Comparison of ENCODE assay signal across 8 mouse cellular contexts in genomic region chr5:144125979-144126755, GRCm38 (mm10). TPM values are rescaled to one million over a fixed set of nuclear protein-coding genes. Genes with fewer than 3 reads are reported as not detected.
DNase-seq lines count a peak whose midpoint lies in the region; ATAC-seq lines count a peak whose summit lies in the region.

No protein-coding gene starts in this region.

- ATAC-seq in forebrain, embryonic 14.5 days, result no peak
- no peak for ATAC-seq in forebrain, embryonic 15.5 days (replicated peaks)
- no peak for ATAC-seq in midbrain, embryonic 16.5 days

- H3K36me3 ChIP-seq in forebrain, embryonic 14.5 days (ENCODE audit: control insufficient read depth, insufficient read depth, low read length), result peaks cover 16% of the 10 kb centered on the region
- H3K36me3 ChIP-seq in forebrain, embryonic 15.5 days, result no peaks in the 10 kb centered on the region
- peaks cover 1% of the 10 kb centered on the region; the same call in 1 of the 2 replicates for H3K36me3 ChIP-seq in midbrain, embryonic 16.5 days (ENCODE audit: control insufficient read depth, insufficient read depth, low read length)

- no peaks in the 10 kb centered on the region for H3K27me3 ChIP-seq in forebrain, embryonic 14.5 days (replicated peaks; ENCODE audit: control insufficient read depth, insufficient read depth, low read length)
- no peaks in the 10 kb centered on the region for H3K27me3 ChIP-seq in forebrain, embryonic 15.5 days
- H3K27me3 ChIP-seq in midbrain, embryonic 16.5 days (ENCODE audit: control insufficient read depth, insufficient read depth, low read depth, low read length), result no peaks in the 10 kb centered on the region

- H3K27ac ChIP-seq in forebrain, embryonic 14.5 days (ENCODE audit: low read depth, low read length), result 0 out of 2 replicates have a peak overlapping the region, but pooled peaks have one; percentile 7
- no peak overlapping the region for H3K27ac ChIP-seq in forebrain, embryonic 15.5 days (replicated peaks)
- H3K27ac ChIP-seq in midbrain, embryonic 16.5 days (ENCODE audit: low read length), result peak overlapping the region; percentile 26; the same call in 1 of the 2 replicates

- H3K9me3 ChIP-seq in forebrain, embryonic 14.5 days (replicated peaks; ENCODE audit: control insufficient read depth, low read length), result no peaks in the 10 kb centered on the region
- H3K9me3 ChIP-seq in forebrain, embryonic 15.5 days, result no peaks in the 10 kb centered on the region
- H3K9me3 ChIP-seq in midbrain, embryonic 16.5 days (replicated peaks; ENCODE audit: control insufficient read depth, low read length, poor library complexity, severe bottlenecking), result no peaks in the 10 kb centered on the region

- H3K9ac ChIP-seq in forebrain, embryonic 14.5 days (ENCODE audit: low read length), result no peak overlapping the region
- no peak overlapping the region for H3K9ac ChIP-seq in forebrain, embryonic 15.5 days (replicated peaks)
- H3K9ac ChIP-seq in midbrain, embryonic 16.5 days (ENCODE audit: low read depth, low read length), result no peak overlapping the region

- H3K4me3 ChIP-seq in forebrain, embryonic 14.5 days (ENCODE audit: low read depth, low read length), result no peak overlapping the region
- no peak overlapping the region for H3K4me3 ChIP-seq in forebrain, embryonic 15.5 days
- no peak overlapping the region for H3K4me3 ChIP-seq in midbrain, embryonic 16.5 days (ENCODE audit: low read depth, low read length)

- WGBS in forebrain, embryonic 14.5 days, result 74% methylated on average over 9 of the region's 9 CpGs
- 75% methylated on average over 9 of the region's 9 CpGs for WGBS in forebrain, embryonic 15.5 days
- 76% methylated on average over 9 of the region's 9 CpGs for WGBS in midbrain, embryonic 16.5 days

- DNase-seq in forebrain, embryonic 14.5 days (ENCODE audit: low spot score), result no peak
- peak; percentile 67 for DNase-seq in 3134 (ENCODE audit: extremely low read depth, insufficient read length, low spot score)
- peak; percentile 44 for DNase-seq in T-cell, adult 2 months (ENCODE audit: low spot score)
- no peak for DNase-seq in left cerebral cortex, adult 8-10 months (ENCODE audit: low spot score in 2 of 2)
- no peak for DNase-seq in embryo, embryonic 9.5 days (ENCODE audit: extremely low spot score)
- no peak for DNase-seq in ovary, postnatal 14 days (ENCODE audit: low spot score)

- H3K4me2 ChIP-seq in forebrain, embryonic 14.5 days (ENCODE audit: low read length), result no peak overlapping the region
- H3K4me2 ChIP-seq in forebrain, embryonic 15.5 days (replicated peaks), result no peak overlapping the region
- H3K4me2 ChIP-seq in midbrain, embryonic 16.5 days (ENCODE audit: low read length), result no peak overlapping the region

- peaks cover 8% of the 10 kb centered on the region; the same call in 1 of the 2 replicates for H3K4me1 ChIP-seq in forebrain, embryonic 14.5 days (ENCODE audit: control insufficient read depth, insufficient read depth, low read length)
- peaks cover 8% of the 10 kb centered on the region; the same call in 1 of the 2 replicates for H3K4me1 ChIP-seq in forebrain, embryonic 15.5 days
- peaks cover 8% of the 10 kb centered on the region; the same call in 1 of the 2 replicates for H3K4me1 ChIP-seq in midbrain, embryonic 16.5 days (ENCODE audit: control insufficient read depth, insufficient read depth, low read length)

RNA-seq across cellular contexts. Expression of gene Lmtk2, which starts 25.9 kb away (rescaled TPM):
- 5.2 and 7.4 TPM in 2 replicates for polyA plus RNA-seq in forebrain, embryonic 14.5 days (2014; fragmentation: Nextera tagmentation; extraction: Ambion mirVana)
- 8.4 and 9.1 TPM in 2 replicates for polyA plus RNA-seq in forebrain, embryonic 15.5 days (2015; fragmentation: Nextera tagmentation; extraction: Ambion mirVana)
- 9.0 and 9.3 TPM in 2 replicates for polyA plus RNA-seq in midbrain, embryonic 16.5 days (2015; fragmentation: Nextera tagmentation; extraction: Ambion mirVana)
- total RNA-seq in left cerebral cortex, adult 8-10 months (2022), result 100 to 1,000 TPM; 133 to 154 (median 141) TPM

Comparison
In these comparisons a context has a peak if more than half of its experiments do, and no peak if none do; other contexts are left out.
1. DNase-seq: peak in 3134 (single experiment) and T-cell, adult 2 months (single experiment); none in forebrain, embryonic 14.5 days (single experiment), left cerebral cortex, adult 8-10 months (0 of 2), embryo, embryonic 9.5 days (single experiment) and ovary, postnatal 14 days (single experiment).